Mouse (Mus musculus) Patski (cell line): Measurements from ENCODE around the gene Cbln1. TPM values are rescaled to one million over a fixed set of nuclear protein-coding genes. Genes with fewer than 3 reads are reported as not detected.
A peak's percentile ranks its signal among the peaks of the same experiment; 100 is the strongest.

Source experiments
- ATAC-seq: fragments of 100-300 bp; one replicate; pipeline ENCODE4 v1.8.0; 2021
- CTCF ChIA-PET: fragments of 350-600 bp; sonication (Branson Sonifier 250); formaldehyde crosslinking; loops from one replicate; lab custom pipeline; 2022; ENCODE audit warnings: inconsistent platforms; lab: Charles Lee
- POLR2A ChIA-PET: fragments of 350-600 bp; sonication (Branson Sonifier 250); formaldehyde crosslinking; loops from one replicate; lab custom pipeline; 2022; ENCODE audit warnings: antibody characterized with exemption, inconsistent platforms; lab: Charles Lee
- DNase-seq: peaks from one replicate; pipeline ENCODE4 v3.0.0-alpha.2; 2011; ENCODE audit warnings: low read depth, low spot score
- H3K27me3 ChIP-seq: fragments of 371-371 bp; one replicate; pipeline ENCODE4 v1.5.1; 2021
- CTCF ChIP-seq: fragments of 100-300 bp; IDR thresholded peaks from one replicate; pipeline ENCODE4 v1.5.1; 2021
- in situ Hi-C: fragments of 300-500 bp; cut with MboI; formaldehyde crosslinking; loops from 3 replicates; pipeline ENCODE4 v1.11.1; 2018; ENCODE audit warnings: low pct_unique_long_range_greater_than_20kb, mixed read lengths
- polyA plus RNA-seq: library from polyadenylated mRNA; unstranded; gene quantifications from one replicate; pipeline ENCODE4 v1.2.3, GENCODE M21; 2021

The Cbln1 gene
- polyA plus RNA-seq, 1 experiment from 2014 or later: 0.04 TPM

DNA sequence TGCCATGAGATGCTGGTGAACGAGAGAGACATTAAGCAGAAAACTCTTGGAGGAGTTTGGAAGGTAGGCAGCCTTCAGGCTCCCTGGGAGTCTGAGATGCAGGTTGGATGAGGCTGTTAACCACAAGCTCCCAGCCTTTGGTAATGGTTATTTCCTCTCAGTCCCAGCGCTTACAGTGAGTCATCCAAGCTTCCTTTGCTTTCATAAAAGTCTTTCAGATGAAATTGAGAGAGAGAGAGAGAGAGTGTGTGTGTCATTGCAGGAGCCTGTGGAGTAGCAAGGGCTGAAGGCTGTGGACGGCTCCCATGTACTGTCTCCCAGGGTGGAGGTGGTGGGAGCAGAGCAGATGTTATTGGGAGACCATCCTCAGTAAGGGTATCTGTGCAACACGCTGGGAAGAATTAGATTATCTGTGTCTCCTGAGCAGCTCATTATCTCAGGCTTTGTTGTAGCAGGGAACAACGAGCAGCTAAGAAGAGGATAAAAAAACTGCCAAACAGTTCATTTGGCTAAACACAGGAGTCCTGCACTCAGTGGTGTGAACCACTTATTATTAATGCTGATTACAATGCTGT lies 17.5 kb upstream of the Cbln1 start:
- peaks cover 4% of the 10 kb centered on the region for H3K27me3 ChIP-seq
- in situ Hi-C loops: no loop called here
- ATAC-seq (peak; percentile 57), DNase-seq (no peak)
- POLR2A ChIA-PET: interaction anchor here (0.7 kb wide), 1 partner anchor 16 kb away, joined by 4 read pairs; no protein-coding TSS in a partner anchor
- TF ChIP-seq CTCF: no peak
- CTCF ChIA-PET: interaction anchor here (1.1 kb wide), 1 partner anchor 12 kb away, joined by 3 read pairs; no protein-coding TSS in a partner anchor

DNA sequence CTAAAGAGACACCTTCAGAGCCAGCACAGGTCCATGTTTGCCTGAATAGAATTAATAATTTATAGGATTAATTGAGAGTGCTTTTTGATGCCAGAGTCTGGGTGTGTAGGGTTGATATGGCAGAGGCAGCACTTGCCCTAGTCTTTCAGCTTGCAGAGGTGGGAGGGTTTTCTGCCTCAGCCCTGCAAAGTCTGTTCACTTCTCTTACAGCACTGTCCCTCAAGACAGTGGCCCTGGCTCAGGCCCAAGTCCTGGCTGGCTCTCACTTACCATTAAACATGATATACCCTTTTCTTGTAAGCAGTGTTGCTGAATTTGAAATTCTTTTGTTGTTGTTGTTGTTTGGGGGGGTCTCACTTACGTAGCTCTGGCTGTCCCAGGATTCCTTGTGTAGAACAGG lies 9.0 kb upstream of the Cbln1 start:
- CTCF ChIA-PET: no interaction called here
- POLR2A ChIA-PET: no interaction called here
- H3K27me3 ChIP-seq: peaks cover 31% of the 10 kb centered on the region
- no peak for TF ChIP-seq CTCF
- in situ Hi-C loops: no loop called here
- DNase-seq (no peak), ATAC-seq (no peak)

GRCm38 (mm10) chr8:87478221-87478620 lies 5.8 kb upstream of the Cbln1 start:
- in situ Hi-C loops: no loop called here
- no peak for ATAC-seq
- no peak for TF ChIP-seq CTCF
- H3K27me3 ChIP-seq: peaks cover 55% of the 10 kb centered on the region
- DNase-seq: no peak
- CTCF ChIA-PET: interaction anchor here (0.7 to 1.2 kb wide), 2 partner anchors 11 to 59 kb away, joined by 3 read pairs; no protein-coding TSS in a partner anchor
- POLR2A ChIA-PET: no interaction called here

GRCm38 (mm10) chr8:87477102-87477645 lies 4.8 kb upstream of the Cbln1 start:
- no peak for DNase-seq
- no peak for TF ChIP-seq CTCF
- ATAC-seq: no peak
- POLR2A ChIA-PET: interaction anchor here (0.7 kb wide), 1 partner anchor 70 kb away, joined by 3 read pairs; no protein-coding TSS in a partner anchor
- CTCF ChIA-PET: interaction anchor here (1.2 kb wide), 1 partner anchor 12 kb away, joined by 3 read pairs; no protein-coding TSS in a partner anchor
- peaks cover 57% of the 10 kb centered on the region for H3K27me3 ChIP-seq
- in situ Hi-C loops: no loop called here

GRCm38 (mm10) chr8:87475551-87475950 lies 3.1 kb upstream of the Cbln1 start:
- ChIA-PET POLR2A (no interaction called here), CTCF (no interaction called here)
- peaks cover 68% of the 10 kb centered on the region for H3K27me3 ChIP-seq
- no peak for TF ChIP-seq CTCF
- no peak for DNase-seq
- in situ Hi-C loops: no loop called here
- no peak for ATAC-seq

DNA sequence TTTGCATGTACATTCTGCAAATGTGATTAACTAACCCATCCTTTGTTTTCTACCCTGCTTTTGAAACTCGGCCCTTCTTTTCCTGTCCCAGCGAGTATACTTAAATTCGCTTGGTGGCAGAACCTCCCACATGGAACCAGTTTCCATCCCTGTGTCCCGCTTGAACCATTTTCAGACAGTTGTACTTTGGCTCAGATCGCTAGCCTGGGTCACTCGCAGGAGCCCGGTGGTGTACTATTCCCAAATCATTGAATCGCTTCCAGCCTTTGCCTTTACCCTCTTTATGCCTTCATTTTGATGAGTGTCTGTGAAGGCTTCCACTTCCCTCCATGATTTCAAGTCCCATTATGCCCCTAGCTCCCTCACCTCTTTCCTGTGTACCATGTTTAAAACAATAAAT lies 2.0 kb upstream of the Cbln1 start:
- POLR2A ChIA-PET: no interaction called here
- ATAC-seq: no peak
- DNase-seq: no peak
- H3K27me3 ChIP-seq: peaks cover 75% of the 10 kb centered on the region
- CTCF ChIA-PET: no interaction called here
- no peak for TF ChIP-seq CTCF
- in situ Hi-C loops: no loop called here

- in situ Hi-C loops: no loop called here
- ATAC-seq (no peak), DNase-seq (no peak)
- ChIA-PET POLR2A (interaction anchor here (0.6 kb wide), 1 partner anchor 15 kb away, joined by 4 read pairs; no protein-coding TSS in a partner anchor), CTCF (no interaction called here)
- H3K27me3 ChIP-seq: peaks cover 75% of the 10 kb centered on the region
- TF ChIP-seq CTCF: no peak
Observed at GRCm38 (mm10) chr8:87473940-87474339, 1.5 kb upstream of the Cbln1 start.

- no peak for ATAC-seq
- DNase-seq: no peak
- CTCF ChIA-PET: no interaction called here
- POLR2A ChIA-PET: no interaction called here
- no peak for TF ChIP-seq CTCF
- peaks cover 78% of the 10 kb centered on the region for H3K27me3 ChIP-seq
- in situ Hi-C loops: no loop called here
Observed at GRCm38 (mm10) chr8:87473314-87473713, 905 bp upstream of the Cbln1 start.

- ChIA-PET CTCF (no interaction called here), POLR2A (no interaction called here)
- no peak for TF ChIP-seq CTCF
- DNase-seq (no peak), ATAC-seq (no peak)
- in situ Hi-C loops: no loop called here
- H3K27me3 ChIP-seq: peaks cover 73% of the 10 kb centered on the region
Observed at GRCm38 (mm10) chr8:87471603-87472270, 672 bp downstream of the Cbln1 start.

GRCm38 (mm10) chr8:87470834-87471602 lies 1.4 kb downstream of the Cbln1 start:
- ChIA-PET POLR2A (no interaction called here), CTCF (no interaction called here)
- no peak for TF ChIP-seq CTCF
- peaks cover 67% of the 10 kb centered on the region for H3K27me3 ChIP-seq
- in situ Hi-C loops: no loop called here
- ATAC-seq (no peak), DNase-seq (no peak)
